Mouse (Mus musculus) gastrocnemius, postnatal 10 days (tissue): ENCODE results near the gene Asic5. TPM values are rescaled to one million over a fixed set of nuclear protein-coding genes. Genes with fewer than 3 reads are reported as not detected.

Experiments
- DNase-seq: peaks from one replicate; pipeline ENCODE4 v3.0.0; 2021; ENCODE audit warnings: mixed read lengths
- long read RNA-seq, 2 experiments: library from polyadenylated mRNA; stranded (forward); transcript quantifications; one replicate each; pipeline ENCODE4 v2.0.0; 2021
- total RNA-seq, 2 experiments: library from RNA; stranded (reverse); gene quantifications; 2 replicates each; pipeline ENCODE4 v1.2.3; 2021

Gene Asic5
- total RNA-seq = not detected
- long read RNA-seq, experiment 1 = 0 reads
- long read RNA-seq, experiment 2 = 0 reads

DNA sequence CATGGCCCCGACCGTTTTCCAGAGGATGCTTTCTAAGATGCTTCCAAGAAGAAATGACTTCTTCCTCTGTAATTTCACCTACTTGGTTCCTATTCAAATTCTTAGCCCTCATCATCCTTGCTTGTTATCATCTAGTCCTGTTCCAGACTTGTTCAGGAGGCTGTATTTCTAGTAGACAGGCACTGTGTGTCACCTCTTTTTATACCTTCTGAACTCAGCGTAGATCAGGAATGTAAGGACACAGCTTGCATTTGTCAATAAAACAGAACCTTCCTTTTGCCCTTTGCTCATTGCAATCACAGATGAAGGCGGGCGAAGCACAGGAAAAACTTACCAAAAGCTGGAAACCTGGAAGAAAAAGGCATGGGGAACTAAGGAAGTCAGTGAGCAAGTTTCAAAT, at the start of gene Asic5:
TSS of gene Asic5 (plus strand) at position 301 of the 400 bp plus-strand sequence.
- DNase-seq = no peak

DNA sequence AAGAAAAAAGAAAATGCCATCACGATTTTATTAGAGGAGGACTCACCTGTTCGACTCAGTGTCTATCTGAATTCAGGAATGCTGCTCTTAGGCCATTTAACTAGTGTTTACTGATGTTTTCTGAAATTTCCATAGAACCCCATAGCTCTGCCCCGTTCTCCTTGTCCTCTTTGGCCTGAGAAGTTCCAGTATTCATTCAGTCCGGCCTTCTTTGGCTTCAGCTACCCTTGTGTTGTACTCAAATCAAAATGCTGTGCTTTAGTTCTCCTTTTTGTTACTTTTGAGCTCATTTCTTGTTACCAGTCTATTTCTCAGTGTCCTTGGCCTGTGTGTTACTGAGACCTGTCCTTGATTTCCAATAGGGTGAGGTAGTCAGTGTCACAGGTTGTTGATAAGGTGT, 48.7 kb upstream of the Asic5 start:
- no peak for DNase-seq

DNA sequence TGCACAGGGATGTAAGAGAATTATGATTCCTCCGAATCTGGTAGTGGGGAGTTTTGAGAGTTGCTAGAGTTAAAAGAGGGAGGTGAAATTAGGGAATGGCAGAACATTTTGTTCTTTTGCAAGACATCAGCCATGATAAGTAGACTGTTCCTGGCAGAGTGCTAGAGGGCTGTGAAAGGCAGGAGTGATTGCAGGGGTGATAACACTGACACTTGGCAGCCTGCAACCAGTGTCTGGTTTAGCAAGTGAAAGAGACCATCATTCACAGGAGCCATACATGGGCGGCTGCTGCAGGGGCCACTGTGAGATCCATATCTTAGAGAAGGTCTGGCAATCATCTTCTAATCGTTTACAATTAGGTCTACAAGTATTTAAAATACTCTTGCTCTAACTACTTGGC, 43.2 kb upstream of the Asic5 start:
- no peak for DNase-seq

DNA sequence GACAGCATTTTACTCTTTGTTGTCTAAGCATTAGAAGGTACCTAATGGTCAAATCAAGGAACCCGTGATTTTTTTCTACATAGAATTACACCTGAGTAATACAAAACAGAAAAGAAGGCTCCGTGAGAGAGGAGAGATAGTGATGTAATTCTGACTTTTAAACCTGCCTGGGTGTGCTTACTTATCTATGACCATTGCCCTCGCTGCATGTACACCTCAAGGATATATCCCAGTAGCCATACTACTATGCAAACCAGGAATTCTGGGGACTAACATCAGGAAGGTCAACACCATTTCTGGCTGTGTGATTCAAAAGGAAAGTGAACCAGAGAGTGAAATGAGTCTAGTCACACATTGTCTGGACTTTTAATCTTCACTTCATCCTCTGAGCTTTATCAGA, 39.7 kb upstream of the Asic5 start:
- no peak for DNase-seq

DNA sequence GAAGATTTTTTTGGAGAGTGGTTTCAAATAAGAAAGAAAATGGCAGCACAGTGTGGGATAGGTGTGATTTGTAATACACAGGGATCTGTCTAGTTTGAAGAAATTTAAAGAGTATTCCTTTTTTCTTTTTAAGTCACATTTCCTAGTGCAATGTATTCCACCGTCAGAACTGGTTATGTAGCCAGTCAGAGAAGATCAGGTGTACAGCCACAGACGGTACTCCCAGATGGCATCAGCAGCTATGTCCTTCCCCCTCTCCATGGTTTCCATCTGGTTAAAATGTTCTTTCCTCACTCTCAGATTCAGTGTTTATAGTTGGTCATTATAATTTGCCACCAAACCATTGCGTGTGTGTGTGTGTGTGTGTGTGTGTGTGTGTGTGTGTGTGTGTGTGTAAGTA, 39.0 kb upstream of the Asic5 start:
- DNase-seq = no peak

DNA sequence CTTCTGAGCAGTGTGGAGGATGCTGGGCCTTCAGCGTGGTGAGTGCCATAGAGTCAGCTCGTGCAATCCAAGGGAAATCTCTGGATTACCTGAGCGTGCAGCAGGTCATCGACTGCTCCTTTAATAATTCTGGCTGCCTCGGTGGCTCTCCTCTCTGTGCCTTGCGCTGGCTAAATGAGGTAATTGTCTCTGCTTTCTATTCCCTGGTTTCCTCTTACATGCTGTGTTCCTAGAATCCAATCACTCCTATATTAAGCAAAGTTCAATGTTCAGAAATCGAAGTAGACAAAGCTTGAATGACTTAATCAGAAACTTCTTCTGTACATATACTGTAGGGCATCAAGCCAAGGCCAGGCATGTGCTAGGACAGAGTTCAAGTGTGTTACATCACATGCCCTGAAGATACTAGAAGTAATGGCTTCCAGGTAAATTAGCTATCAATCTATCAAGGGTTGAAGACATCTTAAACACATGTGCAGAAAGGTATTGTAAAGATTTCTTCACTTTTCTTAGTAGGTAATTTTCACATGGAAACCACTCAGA, 37.2 kb upstream of the Asic5 start:
- DNase-seq = no peak

DNA sequence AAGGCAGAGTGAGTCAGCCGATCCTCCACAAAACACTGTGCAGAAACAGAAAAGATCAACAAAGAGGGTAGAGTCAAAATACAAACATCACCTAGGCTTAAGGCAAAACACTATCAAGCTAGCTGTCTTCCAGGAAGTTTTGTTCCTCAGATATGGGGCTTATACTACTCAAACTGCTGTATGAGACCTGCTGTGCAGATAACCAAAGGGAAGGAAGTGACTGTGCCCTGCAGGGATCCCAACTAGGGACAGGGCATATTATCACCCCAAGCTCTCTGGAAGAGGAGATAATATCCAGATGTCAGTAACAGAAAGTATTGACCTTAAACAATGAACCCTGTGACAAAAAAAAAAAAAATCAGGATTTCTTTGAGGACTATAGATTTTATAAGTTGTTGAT, 33.0 kb upstream of the Asic5 start:
- no peak for DNase-seq

DNA sequence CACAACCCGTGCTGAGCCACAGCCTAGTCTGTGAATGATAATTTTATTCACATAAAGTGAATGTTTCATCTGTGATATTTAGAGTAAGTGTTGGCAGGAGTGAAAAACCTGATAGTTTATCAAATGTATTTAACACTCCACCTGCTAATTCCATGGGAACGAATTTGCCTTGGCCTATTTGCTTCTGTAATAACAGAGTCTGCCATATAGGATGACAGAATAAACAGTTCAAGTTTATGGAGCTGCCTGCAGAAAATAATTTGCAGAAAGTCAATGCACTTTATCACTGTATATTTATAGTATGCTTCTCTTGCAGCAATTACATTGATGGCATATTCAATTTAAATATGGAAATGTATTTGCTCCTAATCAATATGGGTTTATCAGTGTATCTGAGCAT, 30.3 kb upstream of the Asic5 start:
- DNase-seq = no peak

DNA sequence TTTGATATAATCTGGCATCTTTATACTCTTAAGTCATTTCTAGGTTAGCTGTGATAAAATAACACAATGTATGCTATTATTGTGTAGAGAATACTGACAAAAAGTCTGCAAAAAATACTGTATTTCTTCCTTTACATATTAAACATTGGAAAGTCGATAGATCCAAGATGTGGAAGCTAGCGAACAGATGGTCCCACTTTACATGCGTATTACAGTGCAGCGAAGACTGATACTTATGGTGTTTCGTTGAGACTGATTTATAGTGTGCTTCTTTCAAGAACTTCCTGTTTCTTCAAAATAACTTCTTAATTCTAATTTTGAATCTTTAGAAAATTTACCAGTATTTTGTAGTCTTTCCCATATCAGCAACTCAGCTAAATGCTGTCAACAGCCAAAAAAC, 24.6 kb upstream of the Asic5 start:
- no peak for DNase-seq

DNA sequence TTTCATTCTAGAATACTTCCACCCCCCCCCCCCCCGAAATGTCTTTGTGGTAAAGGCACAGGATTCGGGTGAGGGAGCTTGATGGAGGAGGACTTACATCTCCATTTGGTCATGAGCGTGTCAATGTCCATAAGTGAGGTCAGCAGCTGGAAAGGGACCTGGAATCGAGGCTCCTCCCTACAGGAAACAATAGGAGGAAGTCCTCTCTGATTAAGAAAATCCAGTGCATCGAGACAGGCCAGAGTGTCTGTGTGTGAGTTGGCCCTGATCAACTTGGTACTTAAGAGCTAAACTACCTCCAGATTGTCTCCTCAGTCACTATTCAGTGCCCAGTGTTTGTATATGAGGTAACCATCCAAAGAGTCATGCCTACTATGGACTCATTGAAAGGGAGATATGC, 20.8 kb upstream of the Asic5 start:
- no peak for DNase-seq

DNA sequence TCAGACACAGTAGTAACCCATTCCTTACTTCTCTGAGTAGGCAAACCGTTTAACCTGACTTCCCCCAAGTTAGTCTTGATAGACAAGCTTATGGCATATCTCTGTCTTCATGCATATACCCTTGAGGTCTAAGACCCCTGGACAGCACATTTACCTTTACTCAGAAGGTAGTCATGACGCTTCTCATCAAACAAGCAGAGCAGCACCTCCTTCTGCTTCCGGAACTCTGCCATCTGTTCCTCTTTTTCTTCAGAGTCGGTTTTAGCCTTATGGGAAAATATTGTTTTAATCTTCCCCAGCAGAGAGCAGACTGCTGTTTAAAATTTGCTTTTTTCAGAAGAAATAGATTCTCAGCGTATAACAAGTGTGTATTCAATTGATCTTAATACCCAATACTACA, 18.3 kb upstream of the Asic5 start:
- no peak for DNase-seq

DNA sequence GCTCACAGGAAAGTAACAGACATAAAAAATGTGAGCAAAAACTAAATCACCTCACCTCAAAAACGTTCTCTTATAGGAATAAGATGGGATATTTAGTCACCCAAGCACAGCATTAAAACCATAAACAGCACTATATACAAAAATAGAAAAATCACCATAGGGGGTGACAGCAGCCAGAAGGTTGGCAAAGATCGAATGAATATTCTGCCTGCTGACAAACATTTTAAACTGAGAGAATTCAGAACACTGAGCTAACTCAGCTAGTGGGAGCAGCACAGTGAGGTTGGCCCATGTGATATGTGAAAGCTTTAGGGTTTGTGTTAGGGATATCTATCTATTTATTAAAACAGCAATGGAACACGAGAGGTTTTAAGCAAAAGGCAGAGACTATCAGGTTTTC, 17.5 kb upstream of the Asic5 start:
- DNase-seq = no peak

DNA sequence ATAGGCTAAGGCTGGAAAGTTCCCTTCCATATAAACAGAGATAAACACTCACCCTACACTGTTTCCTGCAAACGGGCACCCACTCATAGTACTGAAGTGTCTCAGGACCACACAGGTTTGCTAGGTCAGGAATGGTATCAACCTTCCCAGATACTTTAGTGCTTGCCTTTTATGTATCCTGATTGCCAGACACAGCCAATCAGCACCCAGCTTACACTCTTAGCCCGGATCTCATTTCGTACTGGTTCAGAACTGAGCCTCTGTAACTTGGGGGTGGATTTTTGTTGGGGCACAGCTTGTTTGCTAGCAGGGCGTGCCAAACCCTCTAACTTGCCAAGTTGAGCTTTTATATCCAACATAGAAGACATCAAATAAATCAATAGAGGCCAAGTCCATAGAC, 6.5 kb upstream of the Asic5 start:
- DNase-seq = no peak

DNA sequence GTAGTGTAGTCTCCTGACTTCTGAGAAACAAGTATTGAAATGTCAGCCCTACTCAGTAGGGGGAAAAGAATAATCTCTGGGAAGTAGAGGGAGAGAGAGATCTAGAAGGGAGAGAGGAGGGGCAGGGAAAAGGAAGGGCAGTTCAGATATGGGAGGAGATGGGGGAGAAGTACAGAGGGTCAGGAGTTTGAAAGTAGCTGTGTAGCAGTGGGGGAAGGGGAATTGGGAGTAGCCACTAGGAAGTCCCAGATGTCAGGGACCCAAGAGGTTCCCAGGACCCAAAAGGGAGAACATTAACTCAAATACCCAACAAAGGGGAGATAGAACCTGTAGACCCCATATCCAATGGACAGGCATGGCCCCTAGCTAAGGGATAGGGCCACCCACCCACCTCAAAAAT, 6.0 kb upstream of the Asic5 start, which contains the start of gene Tdo2:
TSS of gene Tdo2 (minus strand) at position 101 of the 400 bp plus-strand sequence.
- DNase-seq = no peak

DNA sequence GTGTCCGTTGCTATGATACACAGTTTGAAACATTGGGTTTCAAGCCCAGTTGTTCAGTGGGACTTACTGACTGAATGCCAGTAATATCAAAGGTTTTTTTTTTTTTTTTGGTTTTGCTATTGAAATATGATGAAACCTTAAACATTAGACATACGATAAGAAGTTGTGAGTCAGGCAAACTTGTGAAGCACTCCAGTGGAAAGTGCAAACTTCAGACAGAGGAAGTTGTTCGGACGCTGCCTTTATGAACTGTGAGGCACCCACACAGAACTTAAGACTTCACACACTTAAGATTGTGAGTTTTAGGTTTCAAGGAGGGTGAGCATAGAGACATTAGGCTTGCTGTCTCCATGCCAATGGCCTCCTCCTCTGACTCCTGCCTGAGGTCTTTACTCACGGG, 514 bp upstream of the Asic5 start:
- no peak for DNase-seq

DNA sequence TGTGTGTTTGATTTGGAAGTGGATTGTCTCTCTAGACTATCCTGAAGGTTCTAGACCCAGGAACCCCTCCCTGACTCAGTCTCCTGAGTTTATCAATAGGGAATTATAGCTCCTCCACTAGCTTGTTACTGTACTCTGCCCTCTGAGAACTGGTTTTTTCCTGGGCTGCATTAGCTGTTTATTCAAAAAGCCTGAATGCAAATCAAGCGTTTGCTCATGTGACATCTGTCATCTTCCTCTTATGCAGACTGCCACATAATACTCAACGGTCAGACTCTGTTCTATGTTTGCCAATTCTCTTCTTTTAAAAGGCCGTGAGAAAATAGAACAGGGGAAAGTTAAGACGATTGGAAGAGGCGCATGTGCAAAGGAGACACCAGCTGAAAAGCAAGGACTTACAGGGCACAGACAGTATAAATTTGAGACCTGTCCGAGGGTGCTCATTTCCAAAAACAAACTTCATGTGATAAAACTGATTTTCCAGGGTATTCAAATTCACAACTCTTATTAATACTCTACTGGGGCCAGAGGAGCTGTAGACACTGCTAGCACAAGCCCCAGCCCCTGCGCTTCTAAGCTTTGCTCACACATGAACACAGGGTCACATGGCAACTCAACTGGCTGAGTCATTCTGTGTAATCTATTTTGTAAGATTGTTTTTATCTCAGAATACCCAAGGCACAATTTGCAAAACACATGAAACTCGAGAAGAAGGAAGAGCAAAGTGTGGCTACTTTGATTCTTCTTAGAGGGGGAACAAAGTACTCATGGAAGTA, 1.2 kb downstream of the Asic5 start:
- DNase-seq = no peak

DNA sequence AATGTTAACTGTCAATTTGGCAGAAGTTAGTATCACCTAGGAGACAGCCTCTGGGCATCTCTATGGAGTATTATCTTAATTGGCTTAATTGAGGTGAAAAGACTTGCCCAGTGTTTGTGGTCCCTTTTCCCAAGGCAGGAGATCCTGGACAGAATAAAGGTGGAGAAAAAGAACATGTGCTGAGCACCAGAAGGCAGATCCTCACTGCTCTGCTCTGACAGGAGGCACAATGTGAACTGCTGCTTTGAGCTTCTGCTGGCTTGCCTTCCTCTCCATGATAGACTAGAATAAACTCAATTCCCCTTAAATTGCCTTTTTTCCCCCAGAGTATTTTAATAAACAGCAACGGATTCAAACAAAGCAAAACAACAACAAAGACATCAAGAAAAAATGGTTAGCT, 3.0 kb downstream of the Asic5 start:
- no peak for DNase-seq

DNA sequence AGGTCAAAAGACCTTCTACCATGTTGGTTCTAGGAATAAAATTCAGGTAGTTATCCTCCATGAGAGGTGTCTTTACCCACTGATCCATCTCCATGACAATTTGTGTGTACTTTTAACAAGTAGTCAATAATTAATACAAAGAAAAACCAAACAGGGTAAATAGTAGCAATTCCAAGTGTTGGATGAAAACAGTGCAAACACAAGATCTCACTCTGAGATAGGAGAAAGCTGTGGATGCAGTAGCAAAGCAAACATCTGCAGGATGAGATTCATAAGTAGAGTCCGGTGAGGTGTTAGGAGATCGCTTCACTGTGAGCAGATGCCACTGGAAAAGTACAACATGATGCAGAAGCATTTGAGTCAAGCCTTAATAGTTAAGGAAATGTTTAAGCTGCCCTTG, 4.0 kb downstream of the Asic5 start:
- DNase-seq = no peak

DNA sequence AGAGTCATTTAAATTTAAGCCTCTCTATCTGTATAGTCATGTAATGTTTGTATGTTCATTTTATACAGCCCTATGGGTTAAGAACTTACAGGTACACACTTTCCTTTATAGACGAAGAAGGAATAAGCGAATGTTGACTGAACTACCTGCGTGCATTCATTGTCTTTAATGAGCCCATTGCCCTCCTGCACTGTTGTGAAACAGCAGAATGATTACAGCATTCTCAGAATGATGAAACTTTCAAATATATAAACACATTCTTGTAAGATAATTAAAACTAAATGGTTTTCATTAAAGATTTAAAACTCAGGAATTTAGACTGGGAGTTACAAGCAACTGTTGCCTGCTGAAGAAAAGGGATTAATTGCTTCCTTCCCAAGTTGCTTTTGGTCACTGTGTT, 5.5 kb downstream of the Asic5 start:
- no peak for DNase-seq

DNA sequence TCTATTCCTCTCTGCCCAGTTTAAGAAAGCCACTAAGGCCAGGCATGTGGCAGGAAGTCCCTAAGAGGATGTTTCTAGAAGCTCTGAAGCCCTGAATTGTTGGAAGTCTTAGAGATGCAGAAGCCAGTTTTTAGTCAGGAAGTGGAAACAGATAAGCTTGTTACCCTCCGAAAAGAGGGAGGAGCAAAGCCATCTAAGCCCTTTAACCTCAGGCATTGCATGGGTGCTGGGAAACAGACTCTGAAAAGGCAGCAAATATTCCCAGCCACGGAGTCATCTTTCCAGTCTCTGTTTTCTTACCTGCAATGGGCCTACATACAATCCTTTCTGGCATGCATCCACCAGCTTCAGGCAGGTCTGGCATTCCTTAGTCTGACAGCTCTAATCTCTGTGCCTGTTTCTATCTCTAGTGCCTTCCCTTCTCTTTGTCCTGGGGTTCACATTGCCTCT, 7.6 kb downstream of the Asic5 start:
- no peak for DNase-seq

DNA sequence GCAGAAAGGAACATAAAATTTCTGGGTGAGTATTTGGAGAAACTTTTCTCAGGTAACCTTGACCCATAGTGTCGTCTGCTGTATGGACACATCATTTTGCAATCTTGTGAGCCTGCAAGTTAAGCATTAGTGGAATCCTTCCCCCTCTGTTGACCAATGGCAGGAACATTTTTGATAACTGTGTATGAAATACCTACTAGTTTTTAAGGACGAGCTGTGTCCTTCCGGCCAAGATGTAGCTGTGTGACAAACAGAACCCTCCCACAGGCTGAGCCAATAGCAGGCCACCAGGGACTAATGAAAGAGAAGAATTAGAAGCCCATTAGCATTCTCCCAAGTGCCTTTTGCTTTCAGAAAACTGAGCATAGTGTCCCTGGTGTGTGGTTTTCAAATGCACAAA, 8.4 kb downstream of the Asic5 start:
- no peak for DNase-seq

DNA sequence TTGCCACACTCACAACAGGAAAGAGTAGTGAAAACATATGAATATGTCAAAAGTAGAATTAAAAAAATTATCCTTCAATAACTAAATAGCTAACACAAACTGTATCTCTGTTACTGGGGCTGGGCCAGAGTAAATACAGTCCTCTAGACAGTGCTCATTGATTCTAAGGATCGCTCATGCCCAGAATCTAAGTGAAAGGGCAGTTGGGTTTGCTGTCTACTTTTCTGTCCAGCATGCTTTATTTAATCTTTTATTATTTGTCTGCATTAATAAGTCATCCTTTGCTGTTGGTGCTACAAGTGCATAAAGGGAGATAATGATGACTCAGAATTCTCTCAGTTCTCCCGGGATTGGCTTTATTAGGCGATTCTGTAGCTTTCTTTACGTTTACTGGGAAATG, 13.3 kb downstream of the Asic5 start:
- DNase-seq = no peak

DNA sequence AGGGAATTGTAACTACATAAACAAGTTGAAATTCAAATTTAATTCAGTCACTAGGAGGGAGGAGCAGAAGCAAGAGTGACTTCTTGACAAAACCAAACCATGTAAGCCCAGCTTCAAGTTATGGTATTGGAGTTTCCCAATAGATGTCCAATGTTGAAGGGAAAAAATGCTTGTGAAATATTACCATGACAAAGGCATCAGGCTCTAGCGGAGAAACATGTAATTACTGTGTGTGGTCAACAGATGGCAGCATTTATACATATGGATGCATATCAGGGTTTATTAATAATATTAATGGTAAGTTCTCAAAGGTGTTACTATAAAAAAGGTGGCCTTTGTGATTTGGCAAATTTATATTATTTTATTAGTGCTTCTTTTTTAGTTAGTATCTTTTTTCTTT, 13.9 kb downstream of the Asic5 start:
- no peak for DNase-seq

DNA sequence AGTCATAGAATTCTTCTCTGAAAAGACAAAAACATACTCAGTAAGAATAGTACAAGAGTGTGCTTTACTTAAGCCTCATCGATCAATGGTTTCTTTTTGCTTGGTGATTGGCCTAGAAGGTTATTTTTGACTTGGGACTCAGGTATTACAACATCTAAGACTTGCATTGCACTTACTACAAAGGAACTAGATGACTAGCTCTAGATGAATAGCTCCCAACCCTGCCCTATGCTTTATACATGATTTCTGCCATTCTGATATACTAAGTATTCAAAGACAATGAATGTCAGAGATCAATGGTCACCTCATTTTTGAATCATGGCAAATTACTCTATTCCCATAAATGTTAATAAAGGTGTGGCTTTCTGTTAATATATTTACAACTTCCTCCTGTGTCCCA, 24.9 kb downstream of the Asic5 start:
- DNase-seq = no peak
